Mouse (Mus musculus): ENCODE results near the gene Epb41l1.
"Not testable (repeated sequence)": the region's sequence is repeated elsewhere in the genome, so short reads cannot be mapped to it uniquely, and the experiment has no call there.

The Epb41l1 gene

GRCm38 (mm10) chr2:156420694-156421380 is at the start of gene Epb41l1:
Gene Epb41l1 (plus strand): TSS chr2:156420909.
- peak; percentile 29 to 49 for DNase-seq (ENCODE audit: low spot score in 2 of 2)

GRCm38 (mm10) chr2:156376956-156377355 is 43.8 kb upstream of the Epb41l1 start:
- no peak for DNase-seq (ENCODE audit: low spot score in 2 of 2)

DNA sequence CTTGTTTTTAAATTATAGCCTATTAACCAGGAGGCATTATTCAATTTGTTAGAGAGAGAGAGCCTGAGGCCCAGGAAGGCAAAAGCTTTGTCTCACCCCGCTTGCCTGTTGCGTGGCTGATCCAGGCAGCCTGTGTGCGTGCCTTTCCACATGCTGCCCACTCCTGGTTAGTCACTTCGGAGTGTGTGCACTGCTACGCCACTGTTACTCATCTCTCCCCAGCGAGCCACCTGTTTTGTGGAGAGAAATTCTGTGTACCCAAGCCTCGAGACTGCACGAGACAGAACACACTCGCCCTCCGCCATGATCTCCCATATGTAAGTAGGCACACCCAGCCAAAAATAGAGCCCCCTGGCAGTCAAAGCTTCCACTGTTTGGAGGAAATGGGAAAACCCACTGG is 40.8 kb upstream of the Epb41l1 start:
- peak in 1 of 2 experiments; percentile 30 for DNase-seq (ENCODE audit: low spot score in 2 of 2)

- no peak for DNase-seq (ENCODE audit: low spot score in 2 of 2)
Measured at GRCm38 (mm10) chr2:156381350-156381749, 39.4 kb upstream of the Epb41l1 start.

DNA sequence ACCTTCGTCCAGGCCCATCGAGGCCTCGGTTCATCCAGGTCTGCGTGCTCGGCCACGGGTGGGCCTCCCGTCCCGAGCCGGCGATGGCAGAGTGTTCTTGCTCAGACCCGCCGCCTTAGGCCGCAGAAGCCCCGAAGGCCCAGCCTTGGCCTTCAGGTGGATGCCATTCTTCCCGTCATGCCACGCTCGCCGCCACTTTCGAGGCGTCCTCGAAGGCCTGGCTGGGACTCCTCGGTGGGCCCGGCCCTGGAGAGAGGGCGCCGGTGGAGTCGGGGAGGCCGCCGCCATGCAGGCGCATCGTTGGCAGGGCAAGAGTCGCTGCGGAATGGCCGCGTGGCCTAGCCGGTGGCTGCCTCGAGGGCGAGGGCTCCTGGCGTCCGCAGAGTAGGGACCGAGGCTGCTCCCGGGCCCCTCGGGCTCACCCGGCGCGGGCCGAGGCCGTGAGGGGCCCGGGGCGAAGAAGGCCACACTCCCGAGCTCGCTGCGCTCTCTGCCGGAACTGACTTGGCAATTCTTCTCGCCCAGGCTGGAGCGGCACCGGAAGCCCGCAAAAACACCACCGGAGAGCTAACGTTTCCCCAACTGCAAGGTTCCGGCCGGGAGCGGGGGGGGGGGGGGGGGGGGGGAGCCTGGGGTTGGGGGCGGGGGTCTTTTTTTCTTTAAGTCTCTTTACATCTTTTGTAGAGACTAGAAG is 28.1 kb upstream of the Epb41l1 start:
- DNase-seq (ENCODE audit: low spot score in 2 of 2), result peak in 1 of 2 experiments; percentile 73

- no peak for DNase-seq (ENCODE audit: low spot score in 2 of 2)
Measured at GRCm38 (mm10) chr2:156393155-156393828, 27.4 kb upstream of the Epb41l1 start.

- DNase-seq (ENCODE audit: low spot score in 2 of 2), result no peak
Measured at GRCm38 (mm10) chr2:156394282-156394681, 26.4 kb upstream of the Epb41l1 start.

- no peak for DNase-seq (ENCODE audit: low spot score in 2 of 2)
Measured at GRCm38 (mm10) chr2:156396096-156396495, 24.6 kb upstream of the Epb41l1 start.

- no peak for DNase-seq (ENCODE audit: low spot score in 2 of 2)
Measured at GRCm38 (mm10) chr2:156397988-156398387, 22.7 kb upstream of the Epb41l1 start.

DNA sequence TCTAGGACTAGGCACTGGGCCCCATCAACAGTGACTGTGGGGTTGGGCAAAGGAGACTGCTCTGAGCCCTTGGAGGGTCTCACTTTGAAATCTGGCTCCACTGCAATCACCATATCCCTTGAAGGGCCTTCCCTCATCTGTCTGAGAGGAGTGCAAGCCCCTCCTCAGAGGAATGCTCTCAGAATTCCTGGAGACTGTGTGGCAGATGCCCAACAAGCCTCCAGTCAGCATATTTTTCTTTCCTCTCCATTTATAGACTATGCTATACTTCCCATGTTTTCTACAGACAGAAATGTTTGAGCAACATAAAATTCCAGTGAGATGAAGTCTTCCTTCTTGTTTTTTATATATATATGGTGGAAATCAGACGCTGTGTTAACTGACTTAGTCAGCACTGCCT is 21.2 kb upstream of the Epb41l1 start:
- DNase-seq (ENCODE audit: low spot score in 2 of 2), result no peak

DNA sequence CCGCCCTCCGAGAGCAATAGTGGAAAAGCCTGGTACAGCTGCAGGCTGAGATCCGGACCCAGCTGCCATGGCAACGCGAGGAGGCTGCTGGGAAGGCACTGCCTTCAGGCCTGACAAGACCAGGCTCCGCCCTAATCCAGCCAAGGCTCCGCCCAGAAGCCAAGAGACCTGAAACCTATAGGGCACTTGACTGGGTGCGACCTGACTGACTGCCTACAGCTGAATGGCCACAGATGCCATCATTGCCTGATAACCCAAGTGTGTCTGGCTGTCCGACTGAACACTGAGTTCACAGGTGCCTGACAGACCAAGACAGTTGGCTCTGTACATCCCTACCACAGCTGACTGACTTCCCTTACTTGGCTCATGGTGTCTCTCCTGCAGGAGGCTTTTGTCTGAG is 19.4 kb upstream of the Epb41l1 start:
- DNase-seq (ENCODE audit: low spot score in 2 of 2), result peak; percentile 70 to 73

DNA sequence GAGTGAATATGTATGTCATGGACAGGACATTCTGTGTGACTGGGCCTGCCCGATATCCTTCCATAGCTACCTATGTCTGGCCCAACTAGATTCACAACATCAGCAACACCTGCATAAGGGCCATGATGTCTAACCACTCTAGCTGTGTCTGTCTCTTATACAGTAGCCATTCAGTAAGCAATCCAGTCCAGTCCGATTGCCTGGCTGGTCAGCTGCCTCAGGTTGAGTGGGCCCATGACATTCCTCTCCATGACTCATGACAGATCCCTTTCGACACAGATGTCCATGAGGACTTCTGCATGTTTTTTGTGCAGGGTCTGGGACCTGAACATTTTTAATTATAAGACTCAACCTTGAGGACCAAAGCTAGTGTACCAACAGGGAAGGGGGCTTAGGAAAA is 18.7 kb upstream of the Epb41l1 start:
- DNase-seq (ENCODE audit: low spot score in 2 of 2), result no peak

DNA sequence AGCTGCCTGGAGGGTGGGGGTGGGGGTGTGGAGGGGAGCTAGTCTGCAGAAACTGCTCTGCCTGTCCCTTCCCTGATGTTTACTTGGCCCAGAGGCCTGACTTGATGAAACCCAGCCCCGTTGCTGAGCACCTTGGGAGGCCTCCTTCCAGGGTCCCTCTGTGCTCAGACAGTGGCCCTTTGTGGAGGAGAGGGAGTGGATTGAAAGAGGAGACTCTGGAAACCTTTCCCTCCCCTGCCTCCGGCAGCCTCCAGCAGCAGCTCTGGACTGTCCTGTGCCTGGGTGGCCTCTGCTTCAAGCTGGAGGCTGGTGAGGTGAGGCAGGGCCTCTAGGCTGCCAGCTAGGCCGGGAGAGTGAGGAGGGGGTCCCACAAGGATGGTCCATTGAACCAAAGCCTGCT is 13.7 kb upstream of the Epb41l1 start:
- DNase-seq (ENCODE audit: low spot score in 2 of 2), result no peak

GRCm38 (mm10) chr2:156408168-156408567 is 12.5 kb upstream of the Epb41l1 start:
- DNase-seq (ENCODE audit: low spot score in 2 of 2), result peak; percentile 63 to 71

GRCm38 (mm10) chr2:156411348-156411747 is 9.4 kb upstream of the Epb41l1 start:
- DNase-seq (ENCODE audit: low spot score in 2 of 2), result not testable (repeated sequence)

DNA sequence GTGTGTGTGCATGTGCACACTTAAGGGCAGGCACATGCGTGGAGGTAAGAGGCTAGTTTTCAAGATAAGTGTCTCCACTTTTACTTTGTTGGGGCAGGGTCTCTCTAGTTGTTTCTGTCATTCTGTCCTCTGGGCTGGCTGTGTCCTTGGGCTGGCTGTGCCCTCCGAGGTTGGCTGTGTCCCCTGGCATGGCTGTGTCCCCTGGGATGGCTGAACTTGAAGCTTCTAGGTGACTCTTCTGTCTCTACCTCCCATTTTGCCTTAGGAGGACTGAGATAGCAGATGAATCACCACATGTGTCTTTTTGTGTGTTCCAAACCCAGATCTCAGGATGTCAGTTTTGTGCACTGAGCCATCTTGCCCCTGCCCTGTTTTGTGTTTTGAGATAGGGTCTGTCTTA is 5.7 kb upstream of the Epb41l1 start:
- no peak for DNase-seq (ENCODE audit: low spot score in 2 of 2)

DNA sequence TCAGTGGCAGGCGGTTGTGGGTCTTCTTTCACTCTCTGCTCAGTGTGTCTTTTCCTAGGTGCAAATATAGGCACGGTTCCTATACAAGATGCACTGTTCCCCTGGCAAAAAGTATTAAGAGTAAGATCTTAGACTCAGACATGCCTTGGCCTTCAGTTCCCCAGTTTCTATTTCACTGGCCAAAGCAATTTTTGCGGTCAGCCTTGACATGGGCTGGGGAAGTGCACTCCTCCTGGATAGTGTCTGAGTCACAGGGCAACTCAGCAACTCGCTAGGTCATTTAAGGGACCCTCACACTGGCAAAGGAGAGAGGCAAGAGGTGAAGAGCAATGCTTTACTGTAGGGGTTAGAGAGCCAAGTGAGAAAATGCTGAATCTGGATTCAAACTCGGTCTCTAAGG is 5.0 kb upstream of the Epb41l1 start:
- no peak for DNase-seq (ENCODE audit: low spot score in 2 of 2)

- DNase-seq (ENCODE audit: low spot score in 2 of 2), result no peak
Measured at GRCm38 (mm10) chr2:156417194-156417593, 3.5 kb upstream of the Epb41l1 start.

GRCm38 (mm10) chr2:156418467-156418866 is 2.2 kb upstream of the Epb41l1 start:
- DNase-seq (ENCODE audit: low spot score in 2 of 2), result no peak

GRCm38 (mm10) chr2:156420327-156420693 is 399 bp upstream of the Epb41l1 start:
- no peak for DNase-seq (ENCODE audit: low spot score in 2 of 2)

GRCm38 (mm10) chr2:156421381-156422110 is 837 bp downstream of the Epb41l1 start:
- DNase-seq (ENCODE audit: low spot score in 2 of 2), result peak; percentile 50 to 53

GRCm38 (mm10) chr2:156422631-156423030 is 1.9 kb downstream of the Epb41l1 start:
- DNase-seq (ENCODE audit: low spot score in 2 of 2), result no peak

Measured in frontal cortex, postnatal 10 days (tissue).